Mouse (Mus musculus) cerebellum, adult 8-10 months (tissue): ENCODE measurements around the gene Sox4.

ENCODE experiments used
- DNase-seq: peaks from one replicate; pipeline ENCODE4 v3.0.0; 2022

Gene Sox4

DNA sequence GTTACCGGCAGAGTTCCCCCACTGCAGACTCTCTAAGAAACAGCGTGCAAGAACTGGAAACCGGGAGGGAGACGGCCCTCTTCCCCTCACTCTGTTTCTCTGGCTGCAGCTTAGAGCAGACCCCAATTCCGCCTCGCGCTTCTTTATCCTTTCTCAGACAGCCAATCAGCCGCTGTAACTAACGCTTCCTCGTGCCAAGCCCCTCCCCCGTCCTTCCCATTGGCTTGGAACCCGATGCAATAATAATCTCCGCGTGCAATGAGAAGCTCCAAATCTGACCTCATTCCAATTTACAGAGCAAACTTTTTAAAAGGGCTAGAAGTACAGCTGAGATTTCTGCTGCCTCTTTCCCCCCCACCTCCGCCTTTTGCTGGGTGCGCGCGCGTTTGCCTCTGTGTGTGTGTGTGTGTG is at the start of gene Sox4:
Gene Sox4 (minus strand): TSS at position 133 of the 411 bp plus-strand sequence.
- peak; percentile 82 for DNase-seq

DNA sequence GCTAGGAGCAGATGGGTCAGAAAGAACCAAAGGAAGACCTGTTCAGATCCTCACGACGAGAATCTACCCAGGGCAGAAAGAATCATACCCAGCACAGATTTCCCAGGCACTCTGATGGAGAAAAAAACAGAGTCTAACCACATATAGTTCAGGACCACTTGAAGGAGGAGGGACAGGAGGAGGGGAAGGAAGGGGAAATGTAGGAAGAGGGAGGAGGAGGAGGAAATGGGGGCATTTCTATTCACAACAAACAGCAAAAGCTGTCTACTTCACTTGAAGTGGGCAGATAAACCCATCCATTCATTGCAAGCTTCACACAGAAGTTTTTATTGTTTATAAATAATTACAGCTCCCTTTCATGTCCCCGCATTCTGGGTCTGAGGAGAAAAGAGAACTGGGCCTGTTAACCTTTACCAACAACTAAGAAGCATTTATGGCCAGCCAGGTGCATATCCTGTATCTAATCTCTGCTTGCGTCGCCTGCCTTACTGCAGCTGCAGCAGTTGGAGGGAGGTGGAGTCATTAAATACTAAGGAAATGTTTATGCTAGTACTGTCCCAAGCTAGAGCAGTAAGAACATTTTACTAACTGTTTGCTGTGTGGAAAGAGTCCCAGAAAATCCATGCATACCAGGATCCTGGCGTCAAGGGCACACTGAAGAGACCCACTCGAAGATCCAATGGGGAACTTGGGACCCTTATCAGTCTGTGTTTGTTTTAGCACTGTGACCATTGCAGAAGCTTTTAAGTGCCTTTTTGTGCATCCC is 38.6 kb upstream of the Sox4 start:
- no peak for DNase-seq

DNA sequence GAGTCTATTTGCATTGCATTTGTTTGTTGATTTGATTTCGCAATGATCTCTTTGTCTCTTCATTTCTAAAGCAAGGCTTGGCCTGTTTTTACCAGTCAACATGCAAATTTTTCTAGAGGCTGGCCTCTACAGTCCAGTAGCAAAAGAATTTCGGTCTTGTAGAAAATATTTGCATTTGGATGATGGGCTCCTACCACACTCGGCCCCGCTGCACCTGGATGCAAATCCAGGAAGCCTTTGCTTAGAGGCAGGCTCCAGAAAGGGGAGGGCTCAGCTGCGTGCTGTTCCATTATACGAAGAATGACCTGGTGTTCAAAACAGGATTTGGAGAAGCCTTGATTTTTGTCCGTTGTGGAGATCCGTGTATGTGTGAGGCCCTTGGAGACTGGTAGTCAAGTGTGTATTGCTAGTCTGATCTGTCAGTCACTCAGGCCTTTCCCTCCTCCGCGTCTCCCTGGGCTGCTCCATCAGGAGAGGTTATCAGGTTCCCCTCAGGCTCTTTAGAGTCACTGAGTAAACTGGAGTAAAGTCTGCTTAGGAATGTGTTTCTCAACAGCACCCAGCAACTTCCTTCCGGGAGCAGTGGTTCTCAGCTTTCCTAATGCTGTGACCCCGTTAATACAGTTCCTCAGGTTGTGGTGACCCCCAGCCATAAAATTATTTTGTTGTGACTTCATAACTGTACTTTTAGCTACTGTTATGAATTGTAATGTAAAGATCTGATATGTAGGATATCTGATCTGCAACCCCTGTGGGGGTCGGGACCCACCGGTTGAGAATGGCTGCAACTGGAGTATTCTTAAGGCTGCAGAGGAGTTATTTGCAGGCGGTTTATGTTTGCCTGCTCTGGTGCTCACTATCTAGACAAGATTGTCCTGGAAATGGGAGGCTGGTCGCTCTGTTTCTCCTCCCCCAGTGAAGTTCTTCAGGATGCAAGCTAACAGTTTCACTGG is 35.5 kb upstream of the Sox4 start:
- no peak for DNase-seq

DNA sequence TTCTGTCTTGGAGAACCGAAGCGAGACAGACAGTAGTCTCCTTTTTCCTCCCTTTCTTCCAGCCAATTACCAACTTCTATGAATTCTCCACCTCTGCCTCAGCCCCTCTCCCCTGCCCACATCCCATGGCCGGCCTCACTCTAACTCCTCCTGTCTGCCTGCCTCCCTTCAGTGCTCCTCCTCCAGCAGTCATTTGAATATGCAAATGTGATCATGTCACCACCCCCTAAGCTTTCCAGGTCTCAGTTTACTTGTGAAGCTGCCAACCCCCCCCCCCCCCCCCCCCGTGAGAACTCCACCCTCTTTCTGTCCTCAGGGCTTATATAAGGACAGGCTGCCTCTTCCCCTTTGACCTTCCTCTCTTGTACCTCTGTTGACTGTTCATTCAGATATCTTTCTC is 27.2 kb upstream of the Sox4 start:
- DNase-seq: no peak

DNA sequence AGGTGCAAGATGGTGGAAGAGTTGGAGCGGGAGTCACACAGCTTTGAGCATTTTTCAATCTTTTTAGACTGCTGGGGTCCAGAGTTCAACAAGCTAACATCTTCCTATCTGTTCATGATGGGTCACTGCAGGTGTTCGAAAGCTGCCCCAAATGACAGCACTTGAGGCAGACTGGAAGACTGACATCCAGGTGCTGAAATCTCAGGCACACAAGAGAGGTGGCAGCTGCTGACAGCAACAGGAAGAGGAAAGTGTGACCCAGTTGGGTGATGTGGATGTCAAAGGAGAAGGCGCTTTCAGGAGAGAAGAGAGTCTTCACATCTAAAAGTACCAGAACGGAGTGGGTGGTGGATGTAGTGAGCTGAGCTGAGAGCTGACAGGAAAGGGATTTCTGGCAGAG is 21.5 kb upstream of the Sox4 start:
- DNase-seq: no peak

DNA sequence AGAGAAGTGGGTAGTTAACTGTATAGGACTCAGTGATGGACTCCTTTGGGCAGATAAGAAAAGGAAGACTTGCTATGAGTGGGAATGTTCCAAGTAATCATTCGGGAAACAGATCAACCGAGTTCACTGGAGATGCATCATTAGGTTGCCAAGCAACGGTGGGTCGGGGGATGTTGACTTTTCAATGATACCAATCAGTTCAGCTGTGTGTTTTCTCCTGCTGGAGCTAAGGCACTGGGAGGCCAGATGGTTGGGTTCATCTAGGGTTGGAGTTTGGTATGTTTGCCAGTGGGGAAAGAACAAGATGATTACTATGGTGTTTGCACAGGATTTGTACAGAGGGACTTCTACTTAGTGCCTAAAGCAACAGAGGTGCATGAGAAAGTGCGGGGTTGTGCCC is 21.1 kb upstream of the Sox4 start:
- DNase-seq: no peak

DNA sequence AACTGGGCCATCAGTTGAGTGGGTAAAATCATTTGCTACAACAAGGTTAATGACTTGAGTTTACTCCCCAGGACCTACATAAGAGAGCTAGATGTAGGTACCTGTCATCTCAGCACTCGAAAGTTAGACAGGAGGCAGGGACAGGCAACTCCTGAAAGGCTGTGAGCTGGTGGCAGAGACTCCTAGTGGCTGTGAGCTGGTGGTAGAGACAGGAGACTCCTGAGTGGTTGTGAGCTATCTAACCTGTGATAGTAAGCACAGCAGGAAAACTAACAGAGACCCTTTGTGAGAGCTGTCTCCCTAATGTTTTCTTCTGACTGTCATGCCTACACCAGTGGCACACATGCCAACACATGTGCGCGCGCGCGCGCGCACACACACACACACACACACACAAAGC is 7.4 kb upstream of the Sox4 start:
- no peak for DNase-seq

DNA sequence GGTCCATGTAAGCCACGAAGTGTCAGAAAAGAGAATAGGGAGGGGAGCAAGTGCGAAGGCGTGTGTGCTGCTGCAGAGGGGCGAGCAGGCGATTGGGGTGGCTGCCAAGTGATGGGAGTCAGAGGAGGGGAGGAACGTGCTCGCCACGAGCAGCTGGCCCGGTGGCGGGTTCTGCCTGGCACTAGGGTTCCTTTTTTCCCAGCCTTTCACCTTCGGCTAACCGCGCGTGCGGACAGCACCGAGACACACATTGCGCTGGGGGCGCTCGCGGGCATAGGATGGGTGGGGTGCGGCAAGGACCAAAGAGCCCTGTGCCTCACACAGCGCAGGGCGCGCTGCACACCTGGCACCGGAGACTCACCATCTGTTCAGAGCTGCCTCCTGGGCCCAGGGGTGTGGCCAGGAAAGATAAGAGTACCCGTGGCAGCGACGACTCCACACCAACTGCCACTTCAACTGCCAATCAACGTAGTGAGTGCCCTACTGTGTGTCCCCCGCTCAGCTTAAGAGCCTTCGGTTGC is 6.0 kb upstream of the Sox4 start:
- peak; percentile 87 for DNase-seq

DNA sequence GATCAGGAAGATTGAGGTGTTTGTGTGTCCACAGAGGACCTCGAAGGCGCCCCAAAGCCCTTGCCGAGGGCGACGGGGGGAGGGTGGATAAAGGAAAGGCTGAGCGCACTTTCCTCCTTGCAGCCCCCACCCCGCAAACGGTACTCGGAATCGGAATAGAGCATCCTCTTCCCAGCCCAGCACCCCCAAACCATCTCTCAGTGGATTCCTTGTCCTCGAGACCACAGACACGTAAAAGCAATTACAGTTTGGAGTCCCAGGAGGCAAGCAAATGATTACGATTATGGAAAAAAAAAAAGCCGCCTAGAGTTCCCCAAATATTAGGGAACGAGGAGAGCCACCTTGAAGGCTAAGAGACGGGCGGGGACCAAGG is 5.5 kb upstream of the Sox4 start:
- peak; percentile 55 for DNase-seq

DNA sequence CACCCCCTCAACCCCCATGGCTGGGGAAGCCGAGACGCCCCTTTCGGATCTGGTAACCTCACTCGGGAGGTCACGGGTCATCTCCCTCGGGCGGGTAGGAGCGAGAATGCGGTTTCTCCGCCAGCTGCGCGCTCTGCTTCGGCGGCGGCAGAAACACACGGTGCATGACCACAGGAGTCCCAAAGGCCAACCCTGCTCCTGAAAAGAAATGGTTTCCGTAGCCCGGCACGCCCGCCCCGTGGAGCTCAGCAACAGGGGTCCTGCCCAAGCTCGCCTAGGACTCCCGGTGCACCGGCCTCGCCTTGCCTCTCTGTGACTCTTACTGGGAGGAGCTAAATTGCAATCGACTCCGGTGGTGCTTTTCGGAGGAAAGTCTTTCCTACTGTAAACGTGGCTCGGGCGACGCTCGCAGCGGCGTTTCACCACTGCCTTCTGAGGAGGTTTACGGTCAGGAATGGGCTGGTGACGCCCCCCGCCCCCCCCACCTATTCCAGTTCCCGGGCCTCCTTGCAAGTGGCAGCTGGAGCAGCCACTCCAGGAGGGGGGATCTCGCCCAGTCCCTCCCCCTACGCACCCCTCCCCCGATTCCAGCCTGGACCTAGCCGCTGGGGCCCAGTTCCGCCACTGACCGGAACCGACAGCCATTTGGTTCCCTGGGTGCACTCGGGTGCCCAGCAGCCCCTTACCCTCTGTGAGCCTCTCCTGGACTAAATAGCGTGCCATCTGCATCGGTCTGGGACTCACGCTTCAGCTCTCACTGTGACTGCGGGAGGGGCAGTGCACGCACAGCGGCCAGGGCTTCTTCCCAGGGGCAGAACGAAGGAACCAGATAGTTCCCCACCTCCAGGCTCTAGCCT is 4.9 kb upstream of the Sox4 start:
- peak; percentile 56 for DNase-seq

DNA sequence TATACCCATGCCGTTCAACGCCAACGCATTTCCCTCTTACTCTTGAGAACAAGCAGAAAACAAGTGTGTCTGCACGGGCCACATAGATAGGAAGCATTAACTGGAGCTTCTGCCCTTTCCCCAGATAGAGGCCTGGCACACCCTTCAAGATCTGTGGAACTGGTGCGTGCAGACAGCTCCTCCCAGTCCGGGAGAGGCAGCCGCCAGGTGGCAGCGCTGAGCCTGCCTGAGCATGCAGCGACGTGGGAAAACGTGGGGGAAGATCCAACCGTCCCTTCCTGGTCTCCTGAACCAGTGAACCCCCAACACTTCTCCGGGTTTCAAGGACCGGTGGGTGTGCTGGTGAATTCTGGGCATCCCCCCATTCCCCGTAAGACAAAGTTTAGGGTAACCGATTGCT is 4.3 kb upstream of the Sox4 start:
- DNase-seq: peak; percentile 94

DNA sequence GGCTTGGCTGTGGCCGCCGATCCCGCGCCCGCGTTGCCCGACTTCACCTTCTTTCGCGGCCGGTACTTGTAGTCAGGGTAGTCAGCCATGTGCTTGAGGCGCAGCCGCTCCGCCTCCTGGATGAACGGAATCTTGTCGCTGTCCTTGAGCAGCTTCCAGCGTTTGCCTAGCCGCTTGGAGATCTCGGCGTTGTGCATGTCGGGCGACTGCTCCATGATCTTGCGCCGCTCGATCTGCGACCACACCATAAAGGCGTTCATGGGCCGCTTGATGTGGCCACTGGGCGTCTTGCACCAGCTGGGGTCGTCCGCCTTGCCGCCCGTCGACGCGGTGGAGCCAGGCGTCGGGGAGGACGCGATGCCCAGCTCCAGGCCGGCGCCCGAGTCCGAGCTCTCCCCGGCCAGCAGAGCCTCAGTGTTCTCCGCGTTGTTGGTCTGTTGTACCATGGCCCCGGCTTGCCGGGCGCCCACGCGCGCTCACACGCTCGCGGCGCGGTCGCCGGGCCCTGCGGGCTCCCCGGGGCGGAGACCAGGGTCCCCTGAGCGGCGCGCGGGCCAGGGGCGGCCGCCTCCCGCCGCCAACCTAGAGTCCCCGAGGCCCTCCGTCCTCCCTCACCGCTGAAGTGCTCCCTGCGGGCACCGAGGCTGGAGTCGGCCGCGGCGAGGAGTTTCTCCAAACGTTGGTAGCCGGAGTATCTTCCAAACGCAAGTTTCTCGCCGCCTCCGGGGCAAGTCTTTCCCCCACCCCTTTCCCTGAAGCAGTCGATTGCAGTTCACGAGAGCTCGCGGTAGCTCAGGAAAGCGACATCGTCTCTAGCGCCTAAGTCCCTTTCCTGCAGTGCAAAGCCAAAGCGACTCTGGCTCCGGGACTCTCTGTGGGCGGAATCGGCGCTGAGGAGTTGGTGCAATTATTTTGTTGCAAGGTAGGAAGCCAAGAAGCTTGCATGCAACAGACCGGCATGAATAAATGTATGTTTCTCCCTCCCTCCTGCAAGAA is 639 bp downstream of the Sox4 start:
- peak; percentile 42 for DNase-seq

DNA sequence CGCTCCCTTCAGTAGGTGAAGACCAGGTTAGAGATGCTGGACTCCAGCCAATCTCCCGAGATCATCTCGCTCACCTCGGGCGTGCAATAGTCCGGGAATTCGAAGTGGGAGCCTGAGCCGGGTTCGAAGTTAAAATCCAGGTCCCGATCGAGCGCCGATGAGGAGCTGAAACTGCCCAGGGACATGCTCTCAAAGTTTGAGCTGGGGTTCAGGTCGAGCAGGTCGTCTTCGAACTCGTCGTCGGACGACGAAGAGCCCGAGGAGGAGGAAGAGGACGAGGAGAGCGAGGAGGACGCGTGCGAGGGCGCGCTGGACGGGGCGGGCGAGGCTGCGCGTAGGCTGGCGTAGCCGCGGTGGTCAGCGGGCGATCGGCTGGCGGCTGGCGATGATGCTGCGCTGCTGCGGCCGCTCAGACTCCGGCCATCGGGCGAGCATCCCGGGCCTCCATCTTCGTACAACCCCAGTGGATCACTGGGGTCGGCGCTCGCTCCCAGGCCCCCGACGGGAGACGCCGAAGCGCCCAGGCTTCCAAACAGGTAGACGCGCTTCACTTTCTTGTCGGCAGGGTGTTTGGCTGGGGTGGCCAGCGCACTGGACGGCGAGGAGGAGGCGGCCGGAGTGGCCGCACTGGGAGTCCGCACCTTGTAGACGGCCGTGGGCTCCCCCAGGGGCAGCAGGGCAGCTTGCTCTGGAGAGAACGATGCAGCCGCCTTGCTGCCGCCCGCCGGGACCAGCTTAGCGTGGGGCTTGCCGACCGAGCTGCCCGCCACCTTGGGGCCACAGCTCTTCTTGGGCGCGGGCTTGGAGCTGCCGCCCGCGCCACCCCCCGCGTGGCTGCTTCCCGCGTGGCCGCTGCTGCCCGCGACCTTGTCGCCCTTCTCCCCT is 1.6 kb downstream of the Sox4 start:
- peak; percentile 31 for DNase-seq

DNA sequence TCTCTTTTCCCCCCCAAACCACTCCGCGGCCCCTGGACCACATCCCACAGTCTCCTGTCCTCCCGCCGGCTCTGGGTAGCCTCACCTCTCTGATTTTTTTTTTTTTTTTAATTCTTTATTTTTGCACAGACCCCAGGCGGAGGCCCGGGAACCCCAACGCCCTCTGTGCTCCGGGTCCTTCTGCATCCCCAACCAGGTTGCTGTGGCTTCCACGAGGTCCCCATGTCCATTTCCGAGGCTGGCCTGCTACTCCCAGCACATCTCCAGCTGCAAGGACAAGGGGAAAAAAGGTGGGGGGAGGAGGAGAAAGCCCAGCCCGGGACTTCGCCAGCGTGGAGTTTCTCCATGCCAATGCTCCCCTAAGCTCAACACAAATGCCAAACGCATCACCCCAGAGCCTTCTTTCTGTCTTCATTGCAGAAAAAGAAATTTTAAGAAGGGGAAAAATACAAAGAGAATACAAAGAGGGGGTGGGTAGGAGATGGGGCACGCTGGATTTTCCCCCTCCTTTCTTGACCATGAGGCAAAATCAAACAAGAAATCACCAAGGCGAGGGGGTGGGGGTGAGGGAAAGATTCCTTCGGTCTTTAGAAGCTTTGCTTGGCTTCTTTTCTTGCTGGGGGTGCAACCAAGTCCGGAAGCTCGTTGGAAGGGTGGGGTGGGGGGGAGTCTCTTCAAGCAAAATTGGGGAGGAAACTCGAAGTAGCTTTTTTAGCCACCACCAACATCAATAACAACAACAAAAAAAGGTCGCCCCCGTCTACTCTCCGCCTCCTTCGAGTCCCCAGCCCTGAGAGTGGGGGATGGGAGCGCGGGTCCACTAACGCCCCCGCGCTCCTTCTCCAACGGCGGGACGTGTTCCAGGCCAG is 2.7 kb downstream of the Sox4 start:
- peak; percentile 31 for DNase-seq

DNA sequence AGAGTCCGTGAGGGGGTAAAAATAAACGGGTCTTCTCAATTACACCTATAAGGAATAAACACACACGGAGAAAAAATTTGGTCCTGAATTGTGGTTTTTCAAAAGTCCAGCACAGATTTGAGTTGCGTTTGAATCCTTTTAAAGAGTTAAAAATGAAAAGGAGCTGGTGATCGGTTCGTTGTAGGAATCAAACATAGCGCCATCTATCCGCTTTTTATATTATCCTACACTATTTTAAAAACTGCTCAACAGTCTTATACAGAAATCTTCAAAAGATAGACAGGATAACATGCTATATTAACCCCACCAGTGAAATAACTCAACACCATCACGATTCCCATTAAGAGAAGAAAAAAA is 3.3 kb downstream of the Sox4 start:
- no peak for DNase-seq

DNA sequence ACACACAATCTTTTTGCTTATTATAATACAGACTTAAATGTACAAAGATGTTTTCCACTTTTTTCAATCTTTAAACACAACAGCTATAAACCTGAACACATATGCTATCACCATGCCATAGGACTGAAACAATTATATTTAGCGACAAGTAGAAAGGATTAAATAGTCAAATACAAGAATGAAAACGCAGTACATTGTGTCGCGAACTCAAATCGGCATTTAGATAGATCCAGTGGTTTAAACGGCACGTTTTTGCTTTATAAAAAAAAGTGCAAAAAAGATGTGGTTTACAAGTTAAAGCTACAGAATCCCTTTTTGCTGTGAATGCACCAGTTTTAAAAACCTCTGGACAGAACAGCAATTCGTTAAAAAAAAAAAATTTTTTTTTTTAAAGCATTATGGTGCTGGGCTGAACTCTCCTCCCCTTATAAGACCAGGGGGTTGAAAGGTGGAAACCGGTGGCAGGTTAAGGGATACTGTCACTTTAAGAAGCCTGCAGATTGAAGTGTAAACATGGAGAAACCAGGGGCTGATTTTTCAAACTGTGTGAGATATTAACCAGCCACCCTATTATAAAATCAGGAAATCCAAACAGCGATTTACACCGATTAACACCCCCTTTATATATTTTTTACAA is 4.1 kb downstream of the Sox4 start:
- DNase-seq: no peak

DNA sequence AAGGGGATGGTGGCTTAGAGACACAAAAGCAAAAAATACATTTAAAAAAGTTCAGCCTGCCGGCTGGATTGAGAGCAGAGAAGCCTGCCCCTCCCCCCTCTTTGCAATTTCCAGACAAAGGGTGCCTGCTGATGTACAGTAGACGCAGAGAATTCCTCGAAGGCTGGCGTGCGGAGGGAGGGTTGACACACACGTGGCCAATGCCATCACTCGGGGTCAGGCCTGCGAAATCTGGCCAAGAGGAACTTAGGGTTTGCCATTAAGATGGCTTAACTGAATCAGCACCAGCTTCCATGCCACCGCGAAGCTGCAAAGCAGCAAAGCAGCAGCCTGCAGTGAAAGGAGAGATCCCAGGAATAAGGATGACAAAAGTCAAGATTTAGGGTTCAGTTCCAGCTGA is 5.0 kb downstream of the Sox4 start:
- DNase-seq: no peak

DNA sequence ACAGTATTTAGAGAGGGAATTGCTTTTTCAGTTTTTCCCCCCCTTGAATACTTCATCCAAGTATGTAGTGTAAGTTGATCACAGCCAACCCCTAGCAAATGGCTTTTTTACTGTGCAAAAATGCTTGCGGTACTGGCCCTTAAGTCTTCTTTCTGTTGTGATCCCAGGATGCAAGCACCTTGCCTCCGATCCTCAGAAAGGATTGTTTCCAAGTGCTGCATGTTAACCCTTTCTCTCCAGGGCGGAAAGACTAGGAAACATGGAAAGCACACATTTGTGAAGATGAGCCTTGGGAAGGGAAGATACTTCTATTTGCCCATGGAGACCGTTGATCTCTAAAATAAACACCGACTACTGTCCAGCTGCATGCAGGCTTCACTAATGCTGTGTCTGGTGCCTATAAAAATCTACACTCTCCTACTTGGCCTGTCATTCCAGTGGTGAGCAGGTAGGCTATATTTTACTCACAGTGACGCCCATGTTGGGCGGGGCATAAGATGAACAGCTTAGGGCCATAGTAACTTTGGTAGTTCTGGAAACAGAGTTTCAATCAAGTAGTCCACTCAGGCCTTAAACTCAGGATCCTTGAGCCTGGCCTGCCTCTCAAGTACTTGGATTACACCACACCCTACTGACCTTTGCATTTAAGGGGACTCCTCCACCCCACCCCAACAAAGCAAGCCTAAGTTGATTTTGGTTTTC is 5.6 kb downstream of the Sox4 start:
- no peak for DNase-seq
